Mouse (Mus musculus) forebrain, postnatal 0 days (tissue): ENCODE data around the gene 4933415A04Rik. TPM values are rescaled to one million over a fixed set of nuclear protein-coding genes. Genes with fewer than 3 reads are reported as not detected.

ENCODE experiments used
- ATAC-seq: fragments of 200-750 bp; cut with Nextera tagmentation; 2 replicates; pipeline ENCODE4 v1.8.0; 2017; ENCODE audit warnings: mild to moderate bottlenecking, moderate library complexity
- DNase-seq: peaks from one replicate; pipeline ENCODE4 v3.0.0-alpha.2; 2015
- H3K27ac ChIP-seq: fragments of 300-500 bp; sonication (generic); 2 replicates; pipeline ENCODE4 v1.5.1; 2014; ENCODE audit warnings: low read depth, mild to moderate bottlenecking, antibody characterized with exemption, low read length, moderate library complexity, mixed read lengths
- H3K27me3 ChIP-seq: fragments of 300-500 bp; sonication (generic); 2 replicates; pipeline ENCODE4 v1.6.1; 2014; ENCODE audit warnings: mild to moderate bottlenecking, low read length, mixed read lengths; ENCODE audit not compliant: insufficient read depth
- H3K36me3 ChIP-seq: fragments of 300-500 bp; sonication (generic); 2 replicates; pipeline ENCODE4 v1.6.1; 2014; ENCODE audit warnings: mild to moderate bottlenecking, moderate library complexity; ENCODE audit not compliant: insufficient read depth
- H3K4me1 ChIP-seq: fragments of 300-500 bp; sonication (generic); 2 replicates; pipeline ENCODE4 v1.6.1; 2014; ENCODE audit warnings: antibody characterized with exemption; ENCODE audit not compliant: insufficient read depth
- H3K4me2 ChIP-seq: fragments of 300-500 bp; sonication (generic); 2 replicates; pipeline ENCODE4 v1.6.1; 2014; ENCODE audit warnings: low read depth, mild to moderate bottlenecking, moderate library complexity
- H3K4me3 ChIP-seq: fragments of 300-500 bp; sonication (generic); 2 replicates; pipeline ENCODE4 v1.5.1; 2014; ENCODE audit warnings: low read depth, low read length, mixed read lengths
- H3K9ac ChIP-seq: fragments of 300-500 bp; sonication (generic); 2 replicates; pipeline ENCODE4 v1.6.1; 2014; ENCODE audit warnings: mild to moderate bottlenecking
- H3K9me3 ChIP-seq: fragments of 300-500 bp; sonication (generic); 2 replicates; pipeline ENCODE4 v1.6.1; 2016; ENCODE audit warnings: low read length
- CTCF ChIP-seq: sonication (generic); IDR thresholded peaks from 2 replicates; pipeline ENCODE4 v1.5.1; 2016; ENCODE audit warnings: antibody characterized with exemption, control low read depth, low read depth
- WGBS: fragments of 180-500 bp; shearing (Covaris S2); extraction: QIAGEN DNeasy Blood & Tissue Kit; methylation state at CpG from one replicate; pipeline ENCODE4 v1.1.7; 2014; 5-methylcytosine and 5-hydroxymethylcytosine counted together
- polyA plus RNA-seq: library from polyadenylated mRNA; unstranded; fragments of >200 nt; fragmentation: Nextera tagmentation; extraction: Ambion mirVana; gene quantifications from 2 replicates; pipeline ENCODE4 v1.2.1, GENCODE M21; 2015
- total RNA-seq: library from RNA; depleted of rRNA; stranded (reverse); fragments of >200 nt; gene quantifications from 2 replicates; pipeline ENCODE4 v1.2.3, GENCODE M21; 2014

The 4933415A04Rik gene
- total and polyA plus RNA-seq, 2 experiments from 2014 or later = 0.76 to 1.8 TPM

- no peaks in the 10 kb centered on the region for H3K9me3 ChIP-seq
- TF ChIP-seq CTCF = no peak
- H3K36me3 ChIP-seq = no peaks in the 10 kb centered on the region
- H3K27ac ChIP-seq = no peak overlapping the region
- no peaks in the 10 kb centered on the region for H3K27me3 ChIP-seq
- no peak overlapping the region for H3K4me2 ChIP-seq
- no peak overlapping the region for H3K4me3 ChIP-seq
- no peak for DNase-seq
- 31% methylated on average over 4 of the region's 4 CpGs for WGBS
- no peak overlapping the region for H3K9ac ChIP-seq
- no peak for ATAC-seq
- H3K4me1 ChIP-seq = 0 out of 2 replicates have a peak, but pooled peaks cover 5% of the 10 kb centered on the region
These were observed 40.2 kb upstream of the 4933415A04Rik start for GRCm38 (mm10) chr11:43546678-43547077.

- ATAC-seq (peak; percentile 90), DNase-seq (peak; percentile 80)
- H3K9ac ChIP-seq = no peak overlapping the region
- H3K4me2 ChIP-seq = no peak overlapping the region
- TF ChIP-seq CTCF = no peak
- no peaks in the 10 kb centered on the region for H3K36me3 ChIP-seq
- no peaks in the 10 kb centered on the region for H3K27me3 ChIP-seq
- H3K9me3 ChIP-seq = no peaks in the 10 kb centered on the region
- 18% methylated on average over 7 of the region's 7 CpGs for WGBS
- no peak overlapping the region for H3K27ac ChIP-seq
- no peak overlapping the region for H3K4me3 ChIP-seq
- 0 out of 2 replicates have a peak, but pooled peaks cover 5% of the 10 kb centered on the region for H3K4me1 ChIP-seq
These were observed 38.7 kb upstream of the 4933415A04Rik start for GRCm38 (mm10) chr11:43548148-43548547.

GRCm38 (mm10) chr11:43548657-43549435 lies 38.0 kb upstream of the 4933415A04Rik start:
- Histone ChIP-seq H3K27me3 (no peaks in the 10 kb centered on the region), H3K9me3 (no peaks in the 10 kb centered on the region), H3K36me3 (no peaks in the 10 kb centered on the region), H3K4me2 (no peak overlapping the region), H3K27ac (no peak overlapping the region), H3K4me1 (0 out of 2 replicates have a peak, but pooled peaks cover 5% of the 10 kb centered on the region), H3K4me3 (no peak overlapping the region), H3K9ac (no peak overlapping the region)
- DNase-seq (no peak), ATAC-seq (no peak)
- WGBS = 35% methylated on average over 12 of the region's 12 CpGs
- TF ChIP-seq CTCF = no peak

GRCm38 (mm10) chr11:43549701-43550100 lies 37.1 kb upstream of the 4933415A04Rik start:
- no peak overlapping the region for H3K9ac ChIP-seq
- DNase-seq (no peak), ATAC-seq (no peak)
- H3K4me2 ChIP-seq = no peak overlapping the region
- H3K9me3 ChIP-seq = no peaks in the 10 kb centered on the region
- no peak for TF ChIP-seq CTCF
- no peaks in the 10 kb centered on the region for H3K36me3 ChIP-seq
- H3K4me3 ChIP-seq = no peak overlapping the region
- 0 out of 2 replicates have a peak, but pooled peaks cover 5% of the 10 kb centered on the region for H3K4me1 ChIP-seq
- no peaks in the 10 kb centered on the region for H3K27me3 ChIP-seq
- no peak overlapping the region for H3K27ac ChIP-seq
- 39% methylated on average over 11 of the region's 11 CpGs for WGBS

GRCm38 (mm10) chr11:43551756-43552155 lies 35.1 kb upstream of the 4933415A04Rik start:
- Histone ChIP-seq H3K36me3 (no peaks in the 10 kb centered on the region), H3K4me3 (no peak overlapping the region), H3K4me2 (no peak overlapping the region), H3K9me3 (no peaks in the 10 kb centered on the region), H3K9ac (no peak overlapping the region), H3K27ac (no peak overlapping the region), H3K4me1 (0 out of 2 replicates have a peak, but pooled peaks cover 5% of the 10 kb centered on the region), H3K27me3 (no peaks in the 10 kb centered on the region)
- no peak for TF ChIP-seq CTCF
- DNase-seq = no peak
- 94% methylated on average over 3 of the region's 3 CpGs for WGBS
- no peak for ATAC-seq

GRCm38 (mm10) chr11:43552675-43553074 lies 34.2 kb upstream of the 4933415A04Rik start:
- 77% methylated on average over 6 of the region's 6 CpGs for WGBS
- Histone ChIP-seq H3K36me3 (no peaks in the 10 kb centered on the region; the same call in 1 of the 2 replicates), H3K27me3 (no peaks in the 10 kb centered on the region), H3K4me1 (0 out of 2 replicates have a peak, but pooled peaks cover 5% of the 10 kb centered on the region), H3K4me3 (no peak overlapping the region), H3K4me2 (no peak overlapping the region), H3K27ac (no peak overlapping the region), H3K9me3 (no peaks in the 10 kb centered on the region), H3K9ac (no peak overlapping the region)
- TF ChIP-seq CTCF = no peak
- DNase-seq (no peak), ATAC-seq (no peak)

- no peaks in the 10 kb centered on the region for H3K27me3 ChIP-seq
- H3K27ac ChIP-seq = no peak overlapping the region
- ATAC-seq = no peak
- TF ChIP-seq CTCF = peak; percentile 23; the same call in 1 of the 2 replicates
- H3K4me2 ChIP-seq = no peak overlapping the region
- DNase-seq = no peak
- no peaks in the 10 kb centered on the region for H3K4me1 ChIP-seq
- no peaks in the 10 kb centered on the region for H3K9me3 ChIP-seq
- WGBS = 89% methylated on average over 11 of the region's 11 CpGs
- H3K36me3 ChIP-seq = no peaks in the 10 kb centered on the region; the same call in 1 of the 2 replicates
- H3K4me3 ChIP-seq = no peak overlapping the region
- no peak overlapping the region for H3K9ac ChIP-seq
These were observed 30.3 kb upstream of the 4933415A04Rik start for GRCm38 (mm10) chr11:43556538-43556937.
